Mouse (Mus musculus): ENCODE data around the gene Plagl2.
"Not testable (repeated sequence)": the region's sequence is repeated elsewhere in the genome, so short reads cannot be mapped to it uniquely, and the experiment has no call there.

Plagl2 gene

DNA sequence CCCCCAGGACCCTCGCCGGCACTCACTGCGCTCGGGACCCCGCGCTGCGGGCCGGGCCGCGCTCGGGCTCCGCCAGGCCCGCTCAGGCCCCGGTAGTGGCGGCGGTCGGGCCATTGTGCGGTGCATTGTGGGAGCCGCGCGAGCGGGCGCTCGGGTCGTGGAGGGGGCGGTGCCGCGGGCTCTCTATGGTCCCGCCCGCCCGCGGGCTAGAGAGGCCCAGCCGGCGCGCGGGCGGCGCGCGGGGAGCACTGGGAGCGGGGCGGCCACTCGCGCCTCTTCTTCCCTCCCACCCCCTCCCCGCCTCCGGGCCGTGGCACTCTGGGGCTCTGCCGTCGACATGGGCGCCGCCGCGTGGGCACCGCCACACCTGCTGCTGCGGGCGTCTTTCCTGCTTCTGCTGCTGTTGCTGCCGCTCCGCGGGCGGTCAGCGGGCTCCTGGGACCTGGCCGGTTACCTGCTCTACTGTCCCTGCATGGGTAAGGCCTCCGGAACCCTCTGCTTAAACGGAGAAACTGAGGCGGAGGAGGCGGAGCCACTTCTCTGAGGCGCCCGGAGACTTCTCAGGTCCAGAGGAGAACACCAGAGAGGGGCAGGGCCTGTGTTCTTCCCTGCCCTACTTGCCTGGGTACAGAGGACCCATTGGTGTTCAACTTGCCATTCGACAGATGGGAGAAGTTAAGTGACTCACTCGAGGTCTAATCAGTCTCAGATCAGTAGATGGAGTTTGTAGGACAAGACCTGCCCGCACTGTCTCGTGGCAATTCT is at the start of gene Plagl2, which contains the start of gene Pofut1:
Gene Plagl2 (minus strand): TSS at position 177 of the 765 bp plus-strand sequence.
Gene Pofut1 (plus strand): TSS at position 284 of the 765 bp plus-strand sequence.
- peak; percentile 94 for DNase-seq (ENCODE audit: low read depth)

- DNase-seq (ENCODE audit: low read depth) = no peak
Observed at GRCm38 (mm10) chr2:153287835-153288234, 46.6 kb upstream of the Plagl2 start.

GRCm38 (mm10) chr2:153286524-153286923 is 45.3 kb upstream of the Plagl2 start:
- no peak for DNase-seq (ENCODE audit: low read depth)

GRCm38 (mm10) chr2:153283919-153284318 is 42.7 kb upstream of the Plagl2 start:
- no peak for DNase-seq (ENCODE audit: low read depth)

DNA sequence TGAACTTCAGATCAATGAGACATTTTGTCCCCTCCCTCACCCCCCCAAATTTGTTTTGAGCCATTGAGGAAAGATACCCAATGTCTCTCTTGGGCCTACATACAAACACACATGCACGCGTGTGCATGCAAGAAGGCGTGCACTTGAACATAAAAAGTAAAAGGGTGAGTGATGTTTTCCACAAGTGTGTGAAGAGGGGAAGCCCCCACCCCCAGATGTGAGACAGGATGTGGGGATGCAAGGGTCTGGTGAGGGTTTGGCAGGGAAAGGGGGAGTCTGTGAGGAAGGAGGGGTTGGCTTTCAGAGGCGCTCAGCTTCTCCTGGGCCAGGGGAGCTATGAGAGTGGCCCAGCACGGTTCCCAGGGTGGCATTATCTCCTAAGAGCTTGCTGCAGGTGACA is 37.1 kb upstream of the Plagl2 start:
- peak; percentile 86 for DNase-seq (ENCODE audit: low read depth)

DNA sequence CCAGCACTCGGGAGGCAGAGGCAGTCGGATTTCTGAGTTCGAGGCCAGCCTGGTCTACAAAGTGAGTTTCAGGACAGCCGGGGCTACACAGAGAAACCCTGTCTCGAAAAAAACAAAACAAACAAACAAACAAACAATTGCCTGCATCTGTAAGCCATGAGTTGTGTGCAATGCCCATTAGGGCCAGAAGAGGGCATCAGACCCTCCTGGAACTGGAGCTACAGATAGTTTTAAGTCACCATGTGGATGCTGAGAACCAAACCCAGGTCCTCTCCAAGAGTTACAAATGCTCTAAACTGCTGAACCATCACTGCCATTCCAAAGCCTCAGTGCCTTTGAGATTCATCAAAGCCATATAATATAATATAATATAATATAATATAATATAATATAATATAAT is 35.6 kb upstream of the Plagl2 start:
- DNase-seq (ENCODE audit: low read depth) = peak; percentile 58

DNA sequence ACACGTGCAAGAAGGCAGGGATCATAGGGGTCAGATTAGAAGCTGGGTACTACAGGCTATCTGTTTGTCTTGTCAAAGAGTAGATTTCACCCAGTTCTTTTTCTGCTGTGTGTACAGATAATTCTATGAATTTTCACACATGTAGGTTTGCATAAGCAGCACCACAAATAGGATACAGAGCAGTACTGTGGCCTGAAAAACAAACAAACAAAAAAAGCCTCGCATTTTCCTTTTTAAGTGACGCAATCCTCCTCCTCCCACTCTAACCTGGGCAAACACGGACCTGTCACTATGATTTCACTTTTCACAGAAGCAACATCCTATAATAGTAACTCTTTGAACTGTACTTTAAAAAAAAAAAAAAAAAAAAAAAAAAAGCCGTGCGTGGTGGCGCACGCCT is 35.2 kb upstream of the Plagl2 start:
- DNase-seq (ENCODE audit: low read depth) = peak; percentile 55

GRCm38 (mm10) chr2:153275577-153275976 is 34.4 kb upstream of the Plagl2 start:
- not testable (repeated sequence) for DNase-seq (ENCODE audit: low read depth)

- no peak for DNase-seq (ENCODE audit: low read depth)
Observed at GRCm38 (mm10) chr2:153274919-153275247, 33.7 kb upstream of the Plagl2 start.

DNA sequence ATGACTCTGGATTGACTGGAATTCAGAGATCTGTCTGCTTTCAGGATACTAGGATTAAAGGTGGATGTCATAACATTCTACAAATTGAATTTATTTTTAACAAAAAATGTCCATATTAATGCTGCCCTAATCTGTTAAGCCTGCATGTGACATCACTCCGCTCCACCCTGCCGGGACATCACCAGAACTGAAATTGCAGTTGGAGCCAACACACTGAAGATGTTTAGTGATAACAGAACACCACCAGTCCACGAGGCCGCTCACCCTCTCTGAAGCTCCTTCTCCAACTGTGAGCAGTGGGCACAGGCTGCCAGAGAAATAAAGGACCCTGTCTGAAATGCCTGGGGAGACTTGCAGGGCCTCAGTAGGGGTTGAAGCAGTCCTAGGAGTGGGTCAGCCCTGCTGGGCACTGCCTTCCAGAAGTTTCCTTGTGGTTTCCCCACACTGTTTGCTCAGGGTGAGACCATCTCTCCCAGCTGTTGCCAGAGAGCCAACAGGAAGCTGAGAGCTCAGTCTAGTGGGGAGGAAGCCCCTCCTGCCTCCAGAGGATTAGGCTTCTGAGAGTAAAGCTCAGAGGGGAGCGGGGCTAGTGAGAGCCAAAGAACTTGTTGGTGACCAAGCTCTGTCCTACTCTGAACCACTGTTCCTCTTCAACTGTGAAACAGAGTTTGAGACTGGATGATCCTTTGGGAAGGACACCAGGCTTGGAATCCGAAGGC is 33.1 kb upstream of the Plagl2 start:
- DNase-seq (ENCODE audit: low read depth) = not testable (repeated sequence)

DNA sequence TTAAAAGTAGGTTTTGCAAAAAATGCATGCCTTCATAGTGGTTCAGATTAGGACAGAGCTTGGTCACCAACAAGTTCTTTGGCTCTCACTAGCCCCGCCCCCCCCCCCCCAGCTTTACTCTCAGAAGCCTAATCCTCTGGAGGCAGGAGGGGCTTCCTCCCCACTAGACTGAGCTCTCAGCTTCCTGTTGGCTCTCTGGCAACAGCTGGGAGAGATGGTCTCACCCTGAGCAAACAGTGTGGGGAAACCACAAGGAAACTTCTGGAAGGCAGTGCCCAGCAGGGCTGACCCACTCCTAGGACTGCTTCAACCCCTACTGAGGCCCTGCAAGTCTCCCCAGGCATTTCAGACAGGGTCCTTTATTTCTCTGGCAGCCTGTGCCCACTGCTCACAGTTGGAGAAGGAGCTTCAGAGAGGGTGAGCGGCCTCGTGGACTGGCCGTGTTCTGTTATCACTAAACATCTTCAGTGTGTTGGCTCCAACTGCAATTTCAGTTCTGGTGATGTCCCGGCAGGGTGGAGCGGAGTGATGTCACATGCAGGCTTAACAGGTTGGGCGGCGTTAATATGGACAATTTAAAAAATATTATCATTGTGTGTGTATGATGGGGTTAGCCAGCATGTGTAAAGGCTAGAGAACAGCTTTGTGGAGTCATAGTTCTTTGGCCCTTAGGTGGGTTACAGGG is 29.1 kb upstream of the Plagl2 start:
- not testable (repeated sequence) for DNase-seq (ENCODE audit: low read depth)

DNA sequence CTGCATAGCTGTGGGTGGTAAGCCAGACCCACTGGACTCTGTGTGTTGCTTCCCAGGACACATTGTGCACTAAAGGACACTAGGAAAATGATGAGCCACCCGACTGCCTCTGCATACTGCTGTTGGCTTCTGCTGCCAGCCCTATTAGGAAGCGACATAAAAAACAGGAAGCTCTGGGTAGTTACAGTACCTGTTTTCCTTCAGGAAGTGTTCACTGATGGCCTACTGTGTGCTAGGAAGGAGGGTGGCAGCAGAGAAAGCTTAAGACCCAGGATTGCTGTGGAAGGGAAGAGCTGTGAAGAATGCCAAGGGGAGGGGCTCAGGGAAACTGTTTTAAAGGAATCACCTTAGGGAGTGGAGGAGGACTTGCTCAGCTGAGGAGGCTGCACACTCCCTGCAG is 26.1 kb upstream of the Plagl2 start:
- DNase-seq (ENCODE audit: low read depth) = no peak

DNA sequence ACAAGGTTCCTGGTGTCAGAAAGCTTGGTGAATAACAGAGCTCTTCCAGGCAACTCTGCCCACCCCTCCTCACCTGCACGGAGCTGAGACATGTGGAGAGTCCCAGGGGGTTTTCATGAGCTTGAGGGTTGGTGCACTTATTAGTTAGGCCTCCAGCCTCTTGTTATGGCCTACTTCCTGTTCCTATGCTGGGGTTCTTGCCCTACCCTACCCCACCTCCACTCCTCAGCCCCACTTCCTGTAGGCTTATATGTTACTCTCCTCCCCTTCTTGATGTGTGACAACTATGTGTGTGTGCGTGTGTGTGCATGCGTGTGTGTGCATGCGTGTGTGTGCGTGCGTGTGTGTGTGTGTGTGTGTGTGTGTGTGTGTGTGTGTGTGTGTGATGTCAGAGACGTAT is 21.8 kb upstream of the Plagl2 start:
- peak; percentile 90 for DNase-seq (ENCODE audit: low read depth)

- DNase-seq (ENCODE audit: low read depth) = peak; percentile 66
Observed at GRCm38 (mm10) chr2:153259864-153260674, 18.8 kb upstream of the Plagl2 start.

GRCm38 (mm10) chr2:153259030-153259863 is 18.0 kb upstream of the Plagl2 start:
- DNase-seq (ENCODE audit: low read depth) = no peak

- DNase-seq (ENCODE audit: low read depth) = no peak
Observed at GRCm38 (mm10) chr2:153256604-153257003, 15.4 kb upstream of the Plagl2 start.

- DNase-seq (ENCODE audit: low read depth) = no peak
Observed at GRCm38 (mm10) chr2:153249751-153250150, 8.5 kb upstream of the Plagl2 start.

DNA sequence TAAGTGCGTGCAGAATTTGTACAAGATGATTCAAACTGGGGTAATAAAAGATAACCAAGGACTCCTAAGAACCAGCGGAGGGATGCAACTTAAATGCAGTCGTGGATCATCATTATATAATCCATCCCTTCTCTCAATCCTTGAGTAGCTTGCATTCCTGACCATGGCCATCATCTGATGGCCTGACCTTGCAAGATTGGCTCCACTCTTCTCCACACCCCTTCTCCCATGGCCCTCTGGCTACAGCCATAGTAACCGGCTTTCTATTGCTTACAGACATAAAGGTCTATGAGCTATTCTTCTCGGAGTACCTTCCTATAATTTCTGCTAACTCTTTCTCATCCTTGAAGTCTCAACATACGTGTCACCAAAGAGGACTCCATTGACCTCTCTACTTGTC is 930 bp upstream of the Plagl2 start:
- DNase-seq (ENCODE audit: low read depth) = no peak

DNA sequence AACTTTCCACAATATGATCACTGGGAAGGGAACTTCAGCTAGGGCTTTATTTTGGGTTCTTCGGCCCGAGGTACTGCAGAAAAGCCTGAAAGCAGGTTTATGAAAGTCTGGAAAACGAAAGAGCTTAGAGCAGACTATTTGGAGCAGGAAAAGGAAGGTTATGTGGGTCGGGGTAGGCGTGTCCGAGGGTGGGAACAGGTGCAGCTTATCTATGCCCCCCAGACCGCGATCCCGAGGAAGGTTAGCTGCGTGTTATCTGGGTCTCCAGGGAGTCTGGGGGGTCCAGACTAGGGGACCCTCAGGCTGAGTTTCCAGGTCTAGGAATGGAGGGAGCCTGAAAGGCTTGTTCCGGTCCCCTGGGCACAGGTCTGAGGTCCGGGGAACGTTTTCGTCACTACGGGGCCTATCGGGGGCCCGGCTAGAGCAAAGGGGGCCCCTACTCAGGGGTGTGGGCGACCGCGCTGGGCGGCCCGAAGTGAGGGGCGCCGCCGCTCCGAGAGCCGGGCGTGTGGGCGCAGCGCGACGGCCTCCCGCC is 458 bp downstream of the Plagl2 start:
- peak; percentile 65 for DNase-seq (ENCODE audit: low read depth)

DNA sequence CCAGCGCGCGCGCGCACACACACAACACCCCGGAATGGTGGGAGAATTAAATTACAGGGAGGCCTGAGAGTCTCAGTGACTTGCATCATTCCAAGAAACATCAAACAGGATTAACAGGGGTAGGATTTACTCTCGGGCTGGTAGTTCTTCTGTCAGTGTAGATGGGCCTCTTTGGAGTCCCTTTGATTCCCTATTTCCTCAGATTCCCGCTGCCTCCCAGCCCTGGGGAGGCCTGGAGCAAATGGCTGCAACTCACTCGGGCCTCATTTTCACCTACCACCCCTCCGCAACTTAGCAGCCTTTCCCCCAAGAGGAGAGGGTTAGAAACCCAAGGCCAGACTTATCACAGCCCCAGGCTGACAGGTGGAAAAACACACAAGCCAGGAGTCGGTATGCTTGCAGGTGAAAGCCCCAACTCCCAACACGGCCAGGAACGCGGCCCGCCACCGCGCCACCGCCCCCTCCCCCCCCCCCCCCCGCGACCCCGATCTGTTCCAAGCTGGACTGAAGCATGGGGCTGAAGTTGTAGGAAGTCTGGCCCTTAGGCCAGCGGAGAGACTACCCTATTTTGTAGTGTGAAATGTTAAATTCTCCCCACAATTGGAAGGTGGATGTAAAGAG is 1.3 kb downstream of the Plagl2 start:
- peak; percentile 44 for DNase-seq (ENCODE audit: low read depth)
